Mouse (Mus musculus) neural tube, embryonic 14.5 days (tissue): ENCODE data around the gene Trim47. TPM values are rescaled to one million over a fixed set of nuclear protein-coding genes. Genes with fewer than 3 reads are reported as not detected.
"Not testable (repeated sequence)": the region's sequence is repeated elsewhere in the genome, so short reads cannot be mapped to it uniquely, and the experiment has no call there.

ENCODE experiments used
- ATAC-seq: fragments of 200-750 bp; cut with Nextera tagmentation; 2 replicates; pipeline ENCODE4 v1.8.0; 2017; ENCODE audit warnings: low read depth, mild to moderate bottlenecking, moderate TSS enrichment, moderate library complexity
- H3K27ac ChIP-seq: fragments of 300-500 bp; sonication (generic); 2 replicates; pipeline ENCODE4 v1.5.1; 2014; ENCODE audit warnings: low read depth, mild to moderate bottlenecking, control low read depth, low read length, moderate library complexity, mixed read lengths
- H3K27me3 ChIP-seq: fragments of 300-500 bp; sonication (generic); 2 replicates; pipeline ENCODE4 v1.6.1; 2014; ENCODE audit warnings: low read length; ENCODE audit not compliant: control insufficient read depth, insufficient read depth
- H3K36me3 ChIP-seq: fragments of 300-500 bp; sonication (generic); 2 replicates; pipeline ENCODE4 v1.6.1; 2014; ENCODE audit warnings: low read length, mixed read lengths; ENCODE audit not compliant: control insufficient read depth, insufficient read depth
- H3K4me1 ChIP-seq: fragments of 300-500 bp; sonication (generic); 2 replicates; pipeline ENCODE4 v1.6.1; 2014; ENCODE audit warnings: low read length; ENCODE audit not compliant: control insufficient read depth, insufficient read depth
- H3K4me2 ChIP-seq: fragments of 300-500 bp; sonication (generic); 2 replicates; pipeline ENCODE4 v1.6.1; 2014; ENCODE audit warnings: mild to moderate bottlenecking, low read depth, low read length, control low read depth
- H3K4me3 ChIP-seq: fragments of 300-500 bp; sonication (generic); 2 replicates; pipeline ENCODE4 v1.5.1; 2014; ENCODE audit warnings: low read depth, low read length, control low read depth, mixed read lengths
- H3K9ac ChIP-seq: fragments of 300-500 bp; sonication (generic); replicated peaks from 2 replicates; pipeline ENCODE4 v1.6.1; 2014; ENCODE audit warnings: low read depth, mild to moderate bottlenecking, control low read depth, low read length, mixed read lengths
- H3K9me3 ChIP-seq: fragments of 300-500 bp; sonication (generic); 2 replicates; pipeline ENCODE4 v1.6.1; 2016; ENCODE audit warnings: low read length; ENCODE audit not compliant: control insufficient read depth
- WGBS: fragments of 180-500 bp; shearing (Covaris S2); extraction: QIAGEN DNeasy Blood & Tissue Kit; methylation state at CpG from one replicate; pipeline ENCODE4 v1.1.7; 2014; 5-methylcytosine and 5-hydroxymethylcytosine counted together
- polyA plus RNA-seq: library from polyadenylated mRNA; unstranded; fragments of >200 nt; fragmentation: Nextera tagmentation; extraction: Ambion mirVana; gene quantifications from 2 replicates; pipeline ENCODE4 v1.2.1, GENCODE M21; 2014

Trim47 gene
- polyA plus RNA-seq, 1 experiment from 2014 or later, result 3.5 TPM

GRCm38 (mm10) chr11:116130488-116131205 lies 3.6 kb upstream of the Trim47 start, which contains the start of gene Trim65:
Gene Trim65, minus strand, starts transcription at chr11:116131128.
- Histone ChIP-seq H3K4me1 (peaks cover 18% of the 10 kb centered on the region; the same call in 1 of the 2 replicates), H3K36me3 (peaks cover 21% of the 10 kb centered on the region; the same call in 1 of the 2 replicates), H3K27me3 (no peaks in the 10 kb centered on the region), H3K9me3 (no peaks in the 10 kb centered on the region), H3K4me2 (peak within 1 kb of the TSS; percentile 78), H3K27ac (peak within 1 kb of the TSS; percentile 90), H3K9ac (peak within 1 kb of the TSS; percentile 74), H3K4me3 (peak within 1 kb of the TSS; percentile 54)
- peak; percentile 88 for ATAC-seq
- WGBS, result 1% methylated on average over 68 of the region's 69 CpGs

GRCm38 (mm10) chr11:116129993-116130487 lies 3.0 kb upstream of the Trim47 start:
- WGBS, result 34% methylated on average over 8 of the region's 8 CpGs
- Histone ChIP-seq H3K36me3 (peaks cover 23% of the 10 kb centered on the region; the same call in 1 of the 2 replicates), H3K27ac (peak overlapping the region; percentile 90), H3K4me2 (peak overlapping the region; percentile 78), H3K9me3 (no peaks in the 10 kb centered on the region), H3K4me1 (peaks cover 18% of the 10 kb centered on the region; the same call in 1 of the 2 replicates), H3K9ac (peak overlapping the region; percentile 74), H3K4me3 (peak overlapping the region; percentile 54), H3K27me3 (no peaks in the 10 kb centered on the region)
- ATAC-seq, result peak; percentile 31; the same call in 1 of the 2 replicates

GRCm38 (mm10) chr11:116129091-116129790 lies 2.2 kb upstream of the Trim47 start:
- Histone ChIP-seq H3K9me3 (no peaks in the 10 kb centered on the region), H3K36me3 (peaks cover 15% of the 10 kb centered on the region; the same call in 1 of the 2 replicates), H3K4me3 (no peak overlapping the region), H3K4me1 (peaks cover 18% of the 10 kb centered on the region; the same call in 1 of the 2 replicates), H3K27ac (no peak overlapping the region), H3K27me3 (no peaks in the 10 kb centered on the region), H3K4me2 (no peak overlapping the region), H3K9ac (no peak overlapping the region)
- 78% methylated on average over 9 of the region's 9 CpGs for WGBS
- no peak for ATAC-seq

GRCm38 (mm10) chr11:116127986-116128385 lies 976 bp upstream of the Trim47 start:
- no peak for ATAC-seq
- no peak overlapping the region for H3K9ac ChIP-seq
- H3K4me1 ChIP-seq, result peaks cover 18% of the 10 kb centered on the region; the same call in 1 of the 2 replicates

GRCm38 (mm10) chr11:116126261-116126660 lies 749 bp downstream of the Trim47 start:
- no peak overlapping the region for H3K9ac ChIP-seq
- peaks cover 16% of the 10 kb centered on the region; the same call in 1 of the 2 replicates for H3K4me1 ChIP-seq
- ATAC-seq, result no peak
- no peak overlapping the region for H3K4me3 ChIP-seq
- no peaks in the 10 kb centered on the region for H3K27me3 ChIP-seq
- H3K36me3 ChIP-seq, result 0 out of 2 replicates have a peak, but pooled peaks cover 4% of the 10 kb centered on the region
- no peak overlapping the region for H3K27ac ChIP-seq
- WGBS, result 94% methylated on average over 15 of the region's 15 CpGs
- H3K4me2 ChIP-seq, result no peak overlapping the region
- no peaks in the 10 kb centered on the region for H3K9me3 ChIP-seq

More at GRCm38 (mm10) chr11:116127986-116128385, 976 bp upstream of the Trim47 start:
- H3K36me3 ChIP-seq, result peaks cover 9% of the 10 kb centered on the region; the same call in 1 of the 2 replicates
- 55% methylated on average over 9 of the region's 9 CpGs for WGBS
- no peak overlapping the region for H3K4me2 ChIP-seq
- no peaks in the 10 kb centered on the region for H3K27me3 ChIP-seq
- H3K27ac ChIP-seq, result no peak overlapping the region
- H3K9me3 ChIP-seq, result no peaks in the 10 kb centered on the region
- no peak overlapping the region for H3K4me3 ChIP-seq

- not testable (repeated sequence) for ATAC-seq, H3K27ac ChIP-seq, H3K36me3 ChIP-seq, H3K9ac ChIP-seq, H3K4me2 ChIP-seq, H3K4me3 ChIP-seq, H3K27me3 ChIP-seq, H3K9me3 ChIP-seq, H3K4me1 ChIP-seq
- WGBS, result 90% methylated on average over 8 of the region's 8 CpGs
These were observed 5.2 kb downstream of the Trim47 start for GRCm38 (mm10) chr11:116121731-116122245.

- H3K27ac ChIP-seq, result no peak overlapping the region
- ATAC-seq, result no peak
- H3K4me1 ChIP-seq, result no peaks in the 10 kb centered on the region
- H3K4me3 ChIP-seq, result no peak overlapping the region
- no peak overlapping the region for H3K4me2 ChIP-seq
- H3K27me3 ChIP-seq, result no peaks in the 10 kb centered on the region
- H3K9me3 ChIP-seq, result no peaks in the 10 kb centered on the region
- no peak overlapping the region for H3K9ac ChIP-seq
- no peaks in the 10 kb centered on the region for H3K36me3 ChIP-seq
These were observed 9.2 kb downstream of the Trim47 start for GRCm38 (mm10) chr11:116117819-116118218.

- Histone ChIP-seq H3K4me3 (no peak overlapping the region), H3K4me1 (no peaks in the 10 kb centered on the region), H3K27ac (no peak overlapping the region), H3K9me3 (no peaks in the 10 kb centered on the region), H3K36me3 (no peaks in the 10 kb centered on the region), H3K27me3 (no peaks in the 10 kb centered on the region), H3K4me2 (no peak overlapping the region), H3K9ac (no peak overlapping the region)
- ATAC-seq, result no peak
- WGBS, result 75% methylated on average over 12 of the region's 12 CpGs
These were observed 9.8 kb downstream of the Trim47 start for GRCm38 (mm10) chr11:116117241-116117640.
